ENCODE assay signal across 8 mouse cellular contexts in genomic region chr11:85139581-85140540, GRCm38 (mm10). TPM values are rescaled to one million over a fixed set of nuclear protein-coding genes. Genes with fewer than 3 reads are reported as not detected.
DNase-seq lines count a peak whose midpoint lies in the region; ATAC-seq and TF ChIP-seq lines count a peak whose summit lies in the region.

TSS of gene Usp32 (minus strand) at chr11:85140161.

- H3K4me3 ChIP-seq in bone marrow, adult 2 months (replicated peaks; ENCODE audit: control insufficient read depth, low read depth, low read length), result peak within 1 kb of the TSS; percentile 99
- peak within 1 kb of the TSS; percentile 82 for H3K4me3 ChIP-seq in embryonic facial prominence, embryonic 15.5 days (replicated peaks)
- H3K4me3 ChIP-seq in kidney, embryonic 14.5 days (ENCODE audit: low read length), result peak within 1 kb of the TSS; percentile 83
- H3K4me3 ChIP-seq in limb, embryonic 15.5 days, result peak within 1 kb of the TSS; percentile 88

- no peaks in the 10 kb centered on the region for H3K27me3 ChIP-seq in embryonic facial prominence, embryonic 15.5 days
- no peaks in the 10 kb centered on the region for H3K27me3 ChIP-seq in kidney, embryonic 14.5 days (ENCODE audit: control insufficient read depth, insufficient read depth, low read length)
- H3K27me3 ChIP-seq in limb, embryonic 15.5 days, result no peaks in the 10 kb centered on the region

- no peaks in the 10 kb centered on the region for H3K36me3 ChIP-seq in embryonic facial prominence, embryonic 15.5 days
- H3K36me3 ChIP-seq in kidney, embryonic 14.5 days (ENCODE audit: control insufficient read depth, insufficient read depth, low read length), result no peaks in the 10 kb centered on the region
- no peaks in the 10 kb centered on the region; the same call in 1 of the 2 replicates for H3K36me3 ChIP-seq in limb, embryonic 15.5 days

- H3K4me2 ChIP-seq in embryonic facial prominence, embryonic 15.5 days (replicated peaks), result peak within 1 kb of the TSS; percentile 69
- peak within 1 kb of the TSS; percentile 62 for H3K4me2 ChIP-seq in kidney, embryonic 14.5 days (replicated peaks; ENCODE audit: low read depth, low read length)
- H3K4me2 ChIP-seq in limb, embryonic 15.5 days, result peak within 1 kb of the TSS; percentile 69

- no peaks in the 10 kb centered on the region; the same call in 1 of the 2 replicates for H3K4me1 ChIP-seq in bone marrow, adult 2 months (ENCODE audit: control insufficient read depth, insufficient read depth, low read length)
- H3K4me1 ChIP-seq in embryonic facial prominence, embryonic 15.5 days, result peaks cover 9% of the 10 kb centered on the region; the same call in 1 of the 2 replicates
- 0 out of 2 replicates have a peak, but pooled peaks cover 3% of the 10 kb centered on the region for H3K4me1 ChIP-seq in kidney, embryonic 14.5 days (ENCODE audit: control insufficient read depth, insufficient read depth, low read length)
- peaks cover 4% of the 10 kb centered on the region; the same call in 1 of the 2 replicates for H3K4me1 ChIP-seq in limb, embryonic 15.5 days

- DNase-seq in 416B (ENCODE audit: low read depth), result peak; percentile 98
- DNase-seq in heart, adult 8-10 months (ENCODE audit: low spot score), result peak; percentile 94
- DNase-seq in monocyte, adult 2 months (ENCODE audit: low read depth in 1 of 2, low spot score in 2 of 2), result peak; percentile 81 to 88
- DNase-seq in spleen, postnatal 36 days (ENCODE audit: low spot score in 2 of 2), result peak; percentile 96 to 97

- TF ChIP-seq POLR2A in bone marrow, adult 2 months (IDR thresholded peaks at IDR 0.05; ENCODE audit: borderline replicate concordance, control insufficient read depth, low read depth, low read length), result peak; percentile 91

- under 1% methylated on average over 89 of the region's 94 CpGs for WGBS in bone marrow, adult 2 months
- under 1% methylated on average over 84 of the region's 94 CpGs for WGBS in embryonic facial prominence, embryonic 15.5 days
- WGBS in kidney, embryonic 14.5 days, result under 1% methylated on average over 87 of the region's 94 CpGs
- under 1% methylated on average over 84 of the region's 94 CpGs for WGBS in limb, embryonic 15.5 days

- H3K9me3 ChIP-seq in embryonic facial prominence, embryonic 15.5 days (replicated peaks), result no peaks in the 10 kb centered on the region
- H3K9me3 ChIP-seq in kidney, embryonic 14.5 days (ENCODE audit: control insufficient read depth, low read length), result no peaks in the 10 kb centered on the region
- H3K9me3 ChIP-seq in limb, embryonic 15.5 days, result no peaks in the 10 kb centered on the region; the same call in 1 of the 2 replicates

- peak within 1 kb of the TSS; percentile 74 for H3K9ac ChIP-seq in embryonic facial prominence, embryonic 15.5 days
- H3K9ac ChIP-seq in kidney, embryonic 14.5 days (ENCODE audit: low read depth, low read length), result peak within 1 kb of the TSS; percentile 79
- H3K9ac ChIP-seq in limb, embryonic 15.5 days, result peak within 1 kb of the TSS; percentile 71

- peak; percentile 99 for ATAC-seq in embryonic facial prominence, embryonic 15.5 days (ENCODE audit: insufficient number of reproducible peaks, low FRiP score, low TSS enrichment, low read depth)
- ATAC-seq in kidney, embryonic 14.5 days (ENCODE audit: low FRiP score, low TSS enrichment), result peak; percentile 98
- ATAC-seq in limb, embryonic 15.5 days (ENCODE audit: insufficient number of reproducible peaks, low FRiP score, low TSS enrichment, low read depth), result peak; percentile 98

- TF ChIP-seq CTCF in bone marrow, adult 2 months (IDR thresholded peaks at IDR 0.05; ENCODE audit: control insufficient read depth, insufficient read depth, low read length), result no peak

- peak within 1 kb of the TSS; percentile 91 for H3K27ac ChIP-seq in bone marrow, adult 2 months (ENCODE audit: control insufficient read depth, insufficient read depth, low read depth, low read length, poor library complexity)
- H3K27ac ChIP-seq in embryonic facial prominence, embryonic 15.5 days (replicated peaks), result peak within 1 kb of the TSS; percentile 89
- peak within 1 kb of the TSS; percentile 78; the same call in 1 of the 2 replicates for H3K27ac ChIP-seq in kidney, embryonic 14.5 days (ENCODE audit: low read depth, low read length)
- H3K27ac ChIP-seq in limb, embryonic 15.5 days, result peak within 1 kb of the TSS; percentile 89

RNA-seq across cellular contexts. Expression of gene Usp32, which starts in this region (rescaled TPM):
- polyA plus RNA-seq in bone marrow, adult 2 months (2011; ENCODE audit: insufficient read depth, insufficient read length, low replicate concordance, missing spikeins), result 54.3 and 64.0 TPM in 2 replicates
- 3.6 and 4.1 TPM in 2 replicates for polyA plus RNA-seq in embryonic facial prominence, embryonic 15.5 days (2015; fragmentation: Nextera tagmentation; extraction: Ambion mirVana)
- 10 to 100 TPM; 21.0 to 23.9 (median 22.7) TPM for total RNA-seq in heart, adult 8-10 months (2022)
- polyA plus RNA-seq in kidney, embryonic 14.5 days (2014; fragmentation: Nextera tagmentation; extraction: Ambion mirVana), result 6.4 and 7.1 TPM in 2 replicates
- 3.8 and 3.9 TPM in 2 replicates for polyA plus RNA-seq in limb, embryonic 15.5 days (2015; fragmentation: Nextera tagmentation; extraction: Ambion mirVana)

Comparison
In these comparisons a context has a peak if more than half of its experiments do, and no peak if none do; other contexts are left out.
1. Peak in every context shown above with its lines: DNase-seq, ATAC-seq, H3K4me3 ChIP-seq and H3K27ac ChIP-seq.